Mouse (Mus musculus): ENCODE measurements around the gene Hist3h2a.

The Hist3h2a gene

DNA sequence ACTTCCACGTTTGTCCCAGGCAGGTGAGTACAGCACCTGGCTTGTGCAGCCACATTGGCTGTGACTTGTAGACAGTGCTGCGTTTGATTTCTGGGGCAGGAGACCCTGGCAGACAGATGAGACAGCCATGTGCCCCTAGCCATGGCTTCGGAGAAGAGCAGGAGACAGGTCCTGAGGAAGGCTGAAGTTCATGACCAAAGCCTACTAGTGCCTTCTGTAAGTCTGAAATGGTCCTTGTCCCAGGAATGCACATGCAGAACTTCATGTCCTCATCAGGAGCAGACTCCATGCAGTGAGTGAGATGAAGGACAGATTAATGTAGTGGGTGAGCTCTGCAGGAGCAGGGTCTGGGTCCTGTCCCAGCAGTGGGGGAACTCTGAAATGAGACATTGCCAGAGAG is 37.4 kb downstream of the Hist3h2a start:
- no peak for DNase-seq (ENCODE audit: low spot score in 2 of 2)

DNA sequence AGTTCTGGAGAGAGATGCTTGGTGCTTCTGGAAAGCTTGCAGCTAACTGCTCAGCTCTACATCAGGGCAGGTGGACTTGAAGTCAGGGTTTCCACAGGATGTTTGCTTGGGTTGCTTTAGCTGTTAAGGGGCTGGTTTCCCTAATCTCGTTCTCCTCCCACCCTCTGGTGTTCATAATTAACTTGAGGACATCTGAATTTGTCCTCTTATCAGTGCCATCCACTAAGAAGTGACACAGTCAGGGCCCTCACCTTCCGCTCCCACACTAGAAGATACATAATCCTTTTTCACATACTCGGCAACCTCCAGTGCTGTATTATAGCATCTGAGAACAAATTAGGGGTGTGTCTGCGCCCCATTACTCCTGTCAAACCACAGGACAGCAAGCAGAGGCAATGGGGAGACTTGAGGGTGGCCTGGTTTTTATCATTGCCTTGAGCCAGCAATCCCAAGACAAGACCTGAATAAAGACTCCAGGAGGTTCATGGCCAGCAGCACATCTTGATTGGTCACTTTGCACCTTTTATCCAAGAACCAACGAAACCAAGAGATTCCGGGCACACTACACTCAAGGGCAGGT is 38.7 kb downstream of the Hist3h2a start:
- peak in 1 of 2 experiments; percentile 29 for DNase-seq (ENCODE audit: low spot score in 2 of 2)

DNA sequence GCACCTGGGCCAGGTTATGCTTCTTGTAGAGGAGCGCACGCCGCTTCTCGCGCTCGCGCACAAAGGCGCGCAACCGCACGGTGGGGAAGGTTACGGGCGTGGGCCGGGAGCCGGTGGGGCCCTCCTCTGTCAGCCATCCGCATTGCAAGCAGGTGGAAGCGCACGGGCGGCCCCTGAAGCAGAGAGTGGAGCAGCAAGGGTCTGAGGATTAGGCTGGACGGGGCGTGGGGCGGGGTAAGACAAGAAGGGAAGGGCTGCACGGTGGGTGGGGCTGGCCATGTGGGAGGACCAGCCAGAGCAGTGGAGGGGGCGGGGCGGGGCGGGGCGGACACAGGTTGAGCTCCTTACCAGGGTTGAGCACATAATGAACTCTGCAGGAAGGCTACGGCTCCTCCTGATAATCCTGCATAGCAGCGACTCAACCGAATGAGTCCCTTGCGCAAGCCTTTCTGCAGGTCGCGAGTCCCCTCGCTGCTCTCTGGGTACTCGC is 39.9 kb downstream of the Hist3h2a start:
- DNase-seq (ENCODE audit: low spot score in 2 of 2), result peak; percentile 70 to 72

GRCm38 (mm10) chr11:58995061-58995806 is 40.7 kb downstream of the Hist3h2a start:
- no peak for DNase-seq (ENCODE audit: low spot score in 2 of 2)

GRCm38 (mm10) chr11:58995807-58996370 is 41.4 kb downstream of the Hist3h2a start:
- DNase-seq (ENCODE audit: low spot score in 2 of 2), result peak; percentile 43 to 44

GRCm38 (mm10) chr11:58997541-58997940 is 43.1 kb downstream of the Hist3h2a start:
- DNase-seq (ENCODE audit: low spot score in 2 of 2), result no peak

GRCm38 (mm10) chr11:58999158-58999557 is 44.7 kb downstream of the Hist3h2a start:
- DNase-seq (ENCODE audit: low spot score in 2 of 2), result no peak

GRCm38 (mm10) chr11:58999830-59000229 is 45.3 kb downstream of the Hist3h2a start:
- DNase-seq (ENCODE audit: low spot score in 2 of 2), result no peak

DNA sequence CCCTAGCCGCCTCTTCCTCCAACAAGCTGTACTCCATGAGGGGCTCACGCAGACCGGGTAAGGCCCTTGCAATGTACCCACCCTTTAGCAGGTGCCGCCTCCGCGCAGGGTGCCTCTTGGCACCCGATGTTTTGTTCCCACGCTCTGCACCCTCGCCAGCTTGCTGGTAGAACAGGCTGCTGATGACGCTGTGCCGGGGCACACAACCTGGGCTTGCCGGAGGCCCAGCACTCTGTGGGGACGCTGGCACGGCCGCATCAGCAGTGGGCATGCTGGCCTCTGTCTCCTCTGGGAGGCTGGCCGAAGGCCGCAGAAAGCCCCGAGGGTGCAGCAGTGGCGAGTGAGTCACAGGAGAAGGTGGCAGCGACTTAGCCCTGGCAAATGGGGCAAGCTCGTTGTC is 46.1 kb downstream of the Hist3h2a start:
- DNase-seq (ENCODE audit: low spot score in 2 of 2), result no peak

- no peak for DNase-seq (ENCODE audit: low spot score in 2 of 2)
Measured at GRCm38 (mm10) chr11:59002327-59003079, 48.0 kb downstream of the Hist3h2a start.
